Mouse (Mus musculus) forebrain, embryonic 13.5 days (tissue): ENCODE results near the gene Batf3. TPM values are rescaled to one million over a fixed set of nuclear protein-coding genes. Genes with fewer than 3 reads are reported as not detected.

ENCODE experiments used
- ATAC-seq: fragments of 200-750 bp; cut with Nextera tagmentation; 2 replicates; pipeline ENCODE4 v1.8.0; 2017
- H3K27ac ChIP-seq: fragments of 300-500 bp; sonication (generic); 2 replicates; pipeline ENCODE4 v1.5.1; 2015; ENCODE audit warnings: inconsistent platforms, mild to moderate bottlenecking, moderate library complexity
- H3K27me3 ChIP-seq: fragments of 300-500 bp; sonication (generic); 2 replicates; pipeline ENCODE4 v1.6.1; 2015; ENCODE audit warnings: mild to moderate bottlenecking, inconsistent platforms
- H3K36me3 ChIP-seq: fragments of 300-500 bp; sonication (generic); 2 replicates; pipeline ENCODE4 v1.6.1; 2015; ENCODE audit warnings: mild to moderate bottlenecking, inconsistent platforms; ENCODE audit not compliant: poor library complexity, severe bottlenecking
- H3K4me1 ChIP-seq: fragments of 300-500 bp; sonication (generic); 2 replicates; pipeline ENCODE4 v1.6.1; 2015; ENCODE audit warnings: inconsistent platforms
- H3K4me2 ChIP-seq: fragments of 300-500 bp; sonication (generic); 2 replicates; pipeline ENCODE4 v1.6.1; 2015; ENCODE audit warnings: inconsistent platforms, mild to moderate bottlenecking, moderate library complexity
- H3K4me3 ChIP-seq: fragments of 300-500 bp; sonication (generic); 2 replicates; pipeline ENCODE4 v1.5.1; 2015; ENCODE audit warnings: mild to moderate bottlenecking, inconsistent platforms
- H3K9ac ChIP-seq: fragments of 300-500 bp; sonication (generic); 2 replicates; pipeline ENCODE4 v1.6.1; 2015; ENCODE audit warnings: mild to moderate bottlenecking, inconsistent platforms
- H3K9me3 ChIP-seq: fragments of 300-500 bp; sonication (generic); replicated peaks from 2 replicates; pipeline ENCODE4 v1.6.1; 2016; ENCODE audit warnings: inconsistent platforms
- WGBS: fragments of 180-500 bp; shearing (Covaris S2); methylation state at CpG from one replicate; pipeline ENCODE4 v1.1.7; 2015; 5-methylcytosine and 5-hydroxymethylcytosine counted together
- polyA plus RNA-seq: library from polyadenylated mRNA; unstranded; fragments of >200 nt; fragmentation: Nextera tagmentation; extraction: Ambion mirVana; gene quantifications from 2 replicates; pipeline ENCODE4 v1.2.1, GENCODE M21; 2015

Batf3 gene
- polyA plus RNA-seq, 1 experiment from 2014 or later, result 2.1 TPM

GRCm38 (mm10) chr1:191089355-191089754 is 8.3 kb upstream of the Batf3 start:
- peaks cover 12% of the 10 kb centered on the region for H3K36me3 ChIP-seq
- no peaks in the 10 kb centered on the region for H3K9me3 ChIP-seq
- WGBS, result 78% methylated on average over 6 of the region's 6 CpGs
- H3K4me1 ChIP-seq, result no peaks in the 10 kb centered on the region
- no peak overlapping the region for H3K4me2 ChIP-seq
- no peaks in the 10 kb centered on the region for H3K27me3 ChIP-seq
- no peak overlapping the region for H3K9ac ChIP-seq
- ATAC-seq, result no peak
- no peak overlapping the region for H3K4me3 ChIP-seq
- no peak overlapping the region for H3K27ac ChIP-seq

GRCm38 (mm10) chr1:191092050-191092449 is 5.6 kb upstream of the Batf3 start:
- WGBS, result 85% methylated on average over 8 of the region's 8 CpGs
- Histone ChIP-seq H3K27me3 (peaks cover 5% of the 10 kb centered on the region), H3K9me3 (no peaks in the 10 kb centered on the region), H3K4me2 (no peak overlapping the region), H3K36me3 (no peaks in the 10 kb centered on the region), H3K9ac (no peak overlapping the region), H3K4me3 (no peak overlapping the region), H3K4me1 (no peaks in the 10 kb centered on the region), H3K27ac (no peak overlapping the region)
- no peak for ATAC-seq

GRCm38 (mm10) chr1:191093578-191093977 is 4.1 kb upstream of the Batf3 start:
- ATAC-seq, result no peak
- no peak overlapping the region for H3K4me3 ChIP-seq
- H3K4me2 ChIP-seq, result no peak overlapping the region
- H3K27ac ChIP-seq, result no peak overlapping the region
- H3K36me3 ChIP-seq, result no peaks in the 10 kb centered on the region
- 82% methylated on average over 5 of the region's 5 CpGs for WGBS
- no peak overlapping the region for H3K9ac ChIP-seq
- peaks cover 10% of the 10 kb centered on the region; the same call in 1 of the 2 replicates for H3K4me1 ChIP-seq
- H3K27me3 ChIP-seq, result peaks cover 14% of the 10 kb centered on the region
- no peaks in the 10 kb centered on the region for H3K9me3 ChIP-seq

DNA sequence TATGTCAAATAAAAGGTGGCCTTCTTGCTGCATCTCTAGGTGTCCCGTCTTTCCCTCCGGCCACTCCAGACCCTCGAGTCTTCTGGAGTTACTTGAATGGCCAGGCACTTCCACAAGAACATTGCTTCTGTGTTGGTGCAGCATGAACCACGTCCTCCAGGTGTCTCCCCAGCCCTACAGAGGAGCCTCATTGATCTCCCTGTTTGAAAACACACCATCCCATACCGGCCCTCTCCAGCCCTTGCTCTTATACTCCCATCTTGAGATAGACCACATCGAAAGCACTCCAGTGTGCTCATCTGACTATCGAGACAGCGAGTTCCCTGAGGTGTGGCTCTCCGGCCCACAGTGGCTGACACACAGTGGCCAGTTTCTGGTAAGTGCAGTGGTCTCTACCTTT is 2.6 kb upstream of the Batf3 start:
- 76% methylated on average over 9 of the region's 9 CpGs for WGBS
- ATAC-seq, result no peak
- no peak overlapping the region for H3K4me2 ChIP-seq
- H3K9ac ChIP-seq, result no peak overlapping the region
- no peaks in the 10 kb centered on the region for H3K9me3 ChIP-seq
- peaks cover 29% of the 10 kb centered on the region for H3K27me3 ChIP-seq
- no peak overlapping the region for H3K27ac ChIP-seq
- H3K4me1 ChIP-seq, result peaks cover 12% of the 10 kb centered on the region; the same call in 1 of the 2 replicates
- H3K36me3 ChIP-seq, result no peaks in the 10 kb centered on the region
- no peak overlapping the region for H3K4me3 ChIP-seq

GRCm38 (mm10) chr1:191096871-191097681 is 571 bp upstream of the Batf3 start:
- ATAC-seq, result peak; percentile 36; the same call in 1 of the 2 replicates
- Histone ChIP-seq H3K4me1 (peaks cover 12% of the 10 kb centered on the region; the same call in 1 of the 2 replicates), H3K9me3 (no peaks in the 10 kb centered on the region), H3K4me3 (peak overlapping the region; percentile 60), H3K9ac (peak overlapping the region; percentile 64; the same call in 1 of the 2 replicates), H3K36me3 (no peaks in the 10 kb centered on the region), H3K27ac (no peak overlapping the region), H3K27me3 (peaks cover 36% of the 10 kb centered on the region), H3K4me2 (peak overlapping the region; percentile 99)
- 58% methylated on average over 14 of the region's 14 CpGs for whole genome bisulfite sequencing

DNA sequence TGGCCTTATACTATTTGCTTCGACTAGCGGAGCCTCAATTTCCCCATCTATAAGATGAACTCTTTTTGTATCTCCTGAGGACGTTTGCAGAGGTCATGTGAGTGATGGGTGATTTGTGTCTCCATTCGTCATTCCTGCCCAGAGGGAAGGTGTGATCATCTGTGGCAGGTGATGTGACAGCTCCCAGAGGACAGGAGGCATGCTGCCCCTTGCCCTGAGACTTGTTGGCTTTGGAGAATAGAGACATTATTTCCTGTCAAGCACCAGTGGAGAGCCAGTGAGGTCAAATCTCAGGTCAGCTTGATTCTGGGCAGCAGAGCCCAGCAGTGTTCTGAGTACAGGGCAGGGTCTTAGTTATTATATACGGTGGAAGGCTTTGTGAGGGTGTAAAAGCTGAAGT is 1.5 kb downstream of the Batf3 start:
- 41% methylated on average over 5 of the region's 5 CpGs for WGBS
- Histone ChIP-seq H3K4me1 (peaks cover 12% of the 10 kb centered on the region; the same call in 1 of the 2 replicates), H3K36me3 (no peaks in the 10 kb centered on the region), H3K4me2 (peak overlapping the region; percentile 99), H3K27me3 (peaks cover 36% of the 10 kb centered on the region), H3K4me3 (no peak overlapping the region), H3K9me3 (no peaks in the 10 kb centered on the region), H3K9ac (no peak overlapping the region), H3K27ac (no peak overlapping the region)
- no peak for ATAC-seq

DNA sequence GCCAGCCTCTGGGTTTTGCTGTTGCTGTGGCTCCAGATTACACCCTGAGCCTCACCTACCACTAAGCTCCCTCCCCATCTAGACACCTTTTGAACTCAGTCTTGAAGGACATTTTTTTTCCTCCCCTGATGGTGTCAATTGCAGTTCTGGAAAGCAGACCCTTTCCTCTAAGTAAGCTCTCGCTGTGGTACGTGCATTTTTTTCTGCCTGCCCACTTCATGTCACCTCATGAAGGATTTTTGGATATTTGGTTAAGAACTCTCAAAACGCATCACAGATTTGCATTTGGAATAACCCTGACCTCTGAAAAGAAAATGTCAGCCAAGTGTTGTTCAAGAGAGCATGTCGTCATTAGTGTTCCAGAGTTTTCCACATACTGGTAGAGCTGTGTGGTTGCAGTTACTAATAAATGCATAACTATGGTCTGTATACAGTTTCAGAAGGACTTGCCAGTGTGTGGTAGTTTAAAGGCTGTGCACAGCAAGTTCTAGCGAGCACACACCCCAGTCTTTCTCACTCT is 2.2 kb downstream of the Batf3 start:
- Histone ChIP-seq H3K27me3 (peaks cover 36% of the 10 kb centered on the region), H3K27ac (no peak overlapping the region), H3K4me2 (no peak overlapping the region), H3K4me1 (peaks cover 12% of the 10 kb centered on the region; the same call in 1 of the 2 replicates), H3K9me3 (no peaks in the 10 kb centered on the region), H3K4me3 (no peak overlapping the region), H3K9ac (no peak overlapping the region), H3K36me3 (no peaks in the 10 kb centered on the region)
- ATAC-seq, result no peak
- WGBS, result 79% methylated on average over 5 of the region's 5 CpGs

GRCm38 (mm10) chr1:191102730-191103370 is 5.2 kb downstream of the Batf3 start:
- no peaks in the 10 kb centered on the region for H3K9me3 ChIP-seq
- no peak for ATAC-seq
- no peak overlapping the region for H3K27ac ChIP-seq
- H3K27me3 ChIP-seq, result peaks cover 26% of the 10 kb centered on the region
- no peak overlapping the region for H3K4me2 ChIP-seq
- peaks cover 6% of the 10 kb centered on the region; the same call in 1 of the 2 replicates for H3K4me1 ChIP-seq
- 86% methylated on average over 15 of the region's 15 CpGs for WGBS
- H3K36me3 ChIP-seq, result no peaks in the 10 kb centered on the region
- no peak overlapping the region for H3K4me3 ChIP-seq
- H3K9ac ChIP-seq, result no peak overlapping the region

DNA sequence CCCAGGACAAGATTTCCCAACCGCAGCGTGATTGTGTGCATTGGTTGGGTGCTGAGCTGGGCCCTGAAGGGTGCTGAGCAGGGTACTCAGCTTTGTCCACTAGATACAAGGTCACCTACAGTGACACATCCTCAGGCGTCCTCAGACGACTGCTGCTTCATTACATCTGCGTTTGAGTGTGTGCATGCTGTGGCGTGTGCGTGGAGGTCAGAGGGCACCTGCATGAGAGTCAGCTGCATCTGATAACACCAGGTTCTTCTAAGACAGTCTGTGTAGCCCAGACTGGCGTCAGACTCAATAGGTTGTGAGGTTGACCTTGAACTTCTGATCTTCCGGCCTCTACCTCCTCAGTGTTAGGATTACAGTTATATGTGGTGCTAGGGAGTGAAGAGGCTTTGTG is 7.6 kb downstream of the Batf3 start:
- ATAC-seq, result no peak
- H3K9ac ChIP-seq, result no peak overlapping the region
- no peaks in the 10 kb centered on the region for H3K36me3 ChIP-seq
- 0 out of 2 replicates have a peak, but pooled peaks cover 7% of the 10 kb centered on the region for H3K27me3 ChIP-seq
- no peak overlapping the region for H3K4me3 ChIP-seq
- 85% methylated on average over 9 of the region's 9 CpGs for WGBS
- H3K9me3 ChIP-seq, result no peaks in the 10 kb centered on the region
- no peak overlapping the region for H3K4me2 ChIP-seq
- H3K4me1 ChIP-seq, result no peaks in the 10 kb centered on the region
- H3K27ac ChIP-seq, result no peak overlapping the region

- no peak overlapping the region for H3K4me2 ChIP-seq
- WGBS, result 74% methylated on average over 10 of the region's 10 CpGs
- no peak overlapping the region for H3K4me3 ChIP-seq
- no peaks in the 10 kb centered on the region for H3K27me3 ChIP-seq
- no peak overlapping the region for H3K27ac ChIP-seq
- no peaks in the 10 kb centered on the region for H3K9me3 ChIP-seq
- no peak overlapping the region for H3K9ac ChIP-seq
- no peak for ATAC-seq
- no peaks in the 10 kb centered on the region for H3K4me1 ChIP-seq
- H3K36me3 ChIP-seq, result no peaks in the 10 kb centered on the region
Observed at GRCm38 (mm10) chr1:191107306-191107705, 9.7 kb downstream of the Batf3 start.

DNA sequence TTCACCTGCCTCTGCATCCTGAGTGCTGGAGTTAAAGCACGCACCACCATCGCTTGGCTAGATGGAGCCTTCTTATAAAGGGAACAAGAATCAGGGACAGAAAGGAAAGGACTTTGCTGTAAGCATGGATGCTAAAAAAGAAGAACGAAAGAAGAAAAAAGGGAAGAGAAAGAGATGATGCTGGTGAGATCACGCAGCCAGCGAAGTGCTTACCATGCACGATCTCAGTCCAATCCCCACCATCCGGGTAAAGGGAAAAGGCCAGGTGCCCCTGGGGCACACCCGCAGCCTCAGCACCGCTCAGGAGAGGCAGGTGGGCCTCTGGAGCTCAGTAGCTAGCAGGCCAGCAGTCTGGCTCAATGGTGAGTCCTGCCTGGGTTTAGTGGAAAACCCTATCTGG is 12.3 kb downstream of the Batf3 start:
- no peak overlapping the region for H3K9ac ChIP-seq
- H3K4me2 ChIP-seq, result no peak overlapping the region
- H3K9me3 ChIP-seq, result no peaks in the 10 kb centered on the region
- no peak overlapping the region for H3K4me3 ChIP-seq
- H3K4me1 ChIP-seq, result no peaks in the 10 kb centered on the region
- ATAC-seq, result no peak
- 90% methylated on average over 9 of the region's 9 CpGs for WGBS
- no peaks in the 10 kb centered on the region for H3K36me3 ChIP-seq
- no peaks in the 10 kb centered on the region for H3K27me3 ChIP-seq
- H3K27ac ChIP-seq, result no peak overlapping the region

GRCm38 (mm10) chr1:191111146-191111545 is 13.5 kb downstream of the Batf3 start:
- Histone ChIP-seq H3K9ac (no peak overlapping the region), H3K4me3 (no peak overlapping the region), H3K27me3 (no peaks in the 10 kb centered on the region), H3K9me3 (no peaks in the 10 kb centered on the region), H3K36me3 (no peaks in the 10 kb centered on the region), H3K4me1 (no peaks in the 10 kb centered on the region), H3K27ac (no peak overlapping the region), H3K4me2 (no peak overlapping the region)
- 63% methylated on average over 8 of the region's 8 CpGs for WGBS
- ATAC-seq, result no peak
